Mouse (Mus musculus) liver, embryonic 11.5 days (tissue): Measurements from ENCODE around the gene Mterf2. TPM values are rescaled to one million over a fixed set of nuclear protein-coding genes. Genes with fewer than 3 reads are reported as not detected.
A peak's percentile ranks its signal among the peaks of the same experiment; 100 is the strongest.

Experiments
- ATAC-seq: fragments of 200-750 bp; cut with Nextera tagmentation; replicated peaks from 2 replicates; pipeline ENCODE4 v1.8.0; 2017; ENCODE audit warnings: moderate number of reproducible peaks, mild to moderate bottlenecking, moderate TSS enrichment, moderate library complexity; ENCODE audit not compliant: low FRiP score
- DNase-seq: peaks from one replicate; pipeline ENCODE4 v3.0.0-alpha.2; 2017; ENCODE audit warnings: low spot score
- H3K27ac ChIP-seq: fragments of 300-500 bp; sonication (generic); 2 replicates; pipeline ENCODE4 v1.5.1; 2014; ENCODE audit warnings: mild to moderate bottlenecking, low read depth, low read length, control low read depth
- H3K27me3 ChIP-seq: fragments of 300-500 bp; sonication (generic); replicated peaks from 2 replicates; pipeline ENCODE4 v1.6.1; 2014; ENCODE audit warnings: low read length, mixed read lengths; ENCODE audit not compliant: control insufficient read depth, insufficient read depth
- H3K36me3 ChIP-seq: fragments of 300-500 bp; sonication (generic); 2 replicates; pipeline ENCODE4 v1.6.1; 2014; ENCODE audit warnings: mild to moderate bottlenecking, low read length, moderate library complexity, mixed read lengths; ENCODE audit not compliant: control insufficient read depth, insufficient read depth
- H3K4me1 ChIP-seq: fragments of 300-500 bp; sonication (generic); replicated peaks from 2 replicates; pipeline ENCODE4 v1.6.1; 2014; ENCODE audit warnings: low read length, mixed read lengths; ENCODE audit not compliant: control insufficient read depth, insufficient read depth
- H3K4me2 ChIP-seq: fragments of 300-500 bp; sonication (generic); 2 replicates; pipeline ENCODE4 v1.6.1; 2014; ENCODE audit warnings: mild to moderate bottlenecking, control low read depth, moderate library complexity
- H3K4me3 ChIP-seq: fragments of 300-500 bp; sonication (generic); 2 replicates; pipeline ENCODE4 v1.5.1; 2014; ENCODE audit warnings: low read depth, low read length, control low read depth
- H3K9ac ChIP-seq: fragments of 300-500 bp; sonication (generic); 2 replicates; pipeline ENCODE4 v1.6.1; 2014; ENCODE audit warnings: low read depth, low read length, control low read depth
- H3K9me3 ChIP-seq: fragments of 300-500 bp; sonication (generic); 2 replicates; pipeline ENCODE4 v1.6.1; 2016; ENCODE audit warnings: low read length, inconsistent platforms, mixed read lengths; ENCODE audit not compliant: control insufficient read depth
- WGBS: fragments of 180-500 bp; shearing (Covaris S2); extraction: QIAGEN DNeasy Blood & Tissue Kit; methylation state at CpG from one replicate; pipeline ENCODE4 v1.1.7; 2014; 5-methylcytosine and 5-hydroxymethylcytosine counted together
- polyA plus RNA-seq: library from polyadenylated mRNA; unstranded; fragments of >200 nt; fragmentation: Nextera tagmentation; extraction: Ambion mirVana; gene quantifications from 2 replicates; pipeline ENCODE4 v1.2.1, GENCODE M21; 2014

The Mterf2 gene
- polyA plus RNA-seq, 1 experiment from 2014 or later = 14.9 TPM

DNA sequence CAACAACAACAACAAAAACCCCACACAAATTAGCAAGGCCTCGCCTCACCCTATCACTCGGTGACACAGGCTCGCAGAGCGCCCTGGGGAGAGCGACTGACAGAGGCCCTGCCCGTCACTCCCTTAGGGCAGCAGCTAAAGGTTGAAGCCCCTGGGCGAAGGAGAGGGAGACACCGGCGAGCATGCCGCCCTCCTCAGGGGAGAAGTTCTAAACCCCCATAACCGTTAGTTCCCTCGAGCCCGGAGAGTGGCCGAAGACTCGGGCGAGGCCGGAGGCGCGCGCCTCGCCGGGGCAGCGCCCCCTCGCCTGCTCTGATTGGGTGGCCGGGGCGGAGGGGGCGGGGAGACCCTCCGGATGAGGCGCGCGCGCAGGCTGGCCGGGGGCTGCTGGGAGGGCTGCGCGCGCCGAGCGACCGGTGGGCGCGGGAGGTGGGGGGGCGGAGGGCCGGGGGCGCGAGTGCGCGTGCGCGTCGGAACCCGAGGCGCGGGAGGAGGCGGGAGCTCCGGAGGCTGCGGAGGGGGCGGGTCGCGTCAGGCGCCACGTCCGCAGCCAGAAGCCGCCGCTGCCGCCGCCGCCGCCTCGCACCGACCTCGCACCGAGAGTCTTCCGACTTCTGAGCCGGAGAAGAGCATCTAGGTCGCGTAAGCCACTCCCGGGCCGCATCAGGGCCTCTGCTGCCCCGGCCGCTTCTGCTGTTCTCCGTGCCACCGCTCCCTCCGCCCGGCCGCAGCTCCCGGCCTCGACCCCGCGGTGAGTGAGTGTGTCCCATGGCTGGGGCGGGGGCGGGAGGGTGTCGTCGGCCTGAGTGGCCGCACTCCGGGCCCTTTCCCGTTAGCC, 25.4 kb downstream of the Mterf2 start, which contains the start of the genes Fhl4 and Tmem263:
Gene Fhl4 (minus strand): TSS at position 249 of the 838 bp plus-strand sequence.
Gene Tmem263 (plus strand): TSS at position 381 of the 838 bp plus-strand sequence.
- Histone ChIP-seq H3K27ac (peak within 1 kb of the TSS; percentile 94), H3K4me3 (peak within 1 kb of the TSS; percentile 88), H3K4me1 (peaks cover 10% of the 10 kb centered on the region), H3K27me3 (no peaks in the 10 kb centered on the region), H3K9me3 (no peaks in the 10 kb centered on the region), H3K9ac (peak within 1 kb of the TSS; percentile 94), H3K36me3 (no peaks in the 10 kb centered on the region), H3K4me2 (peak within 1 kb of the TSS; percentile 90)
- WGBS = under 1% methylated on average over 72 of the region's 96 CpGs
- ATAC-seq = peak; percentile 93
- DNase-seq = peak; percentile 92

- Histone ChIP-seq H3K9me3 (no peaks in the 10 kb centered on the region), H3K4me3 (peak overlapping the region; percentile 88), H3K4me2 (peak overlapping the region; percentile 90), H3K9ac (peak overlapping the region; percentile 94), H3K27me3 (no peaks in the 10 kb centered on the region), H3K4me1 (peaks cover 10% of the 10 kb centered on the region), H3K36me3 (no peaks in the 10 kb centered on the region), H3K27ac (peak overlapping the region; percentile 94)
- ATAC-seq (peak; percentile 44), DNase-seq (no peak)
- 0% methylated on average over 10 of the region's 10 CpGs for WGBS
These were observed 26.0 kb downstream of the Mterf2 start for GRCm38 (mm10) chr10:85101841-85102240.

DNA sequence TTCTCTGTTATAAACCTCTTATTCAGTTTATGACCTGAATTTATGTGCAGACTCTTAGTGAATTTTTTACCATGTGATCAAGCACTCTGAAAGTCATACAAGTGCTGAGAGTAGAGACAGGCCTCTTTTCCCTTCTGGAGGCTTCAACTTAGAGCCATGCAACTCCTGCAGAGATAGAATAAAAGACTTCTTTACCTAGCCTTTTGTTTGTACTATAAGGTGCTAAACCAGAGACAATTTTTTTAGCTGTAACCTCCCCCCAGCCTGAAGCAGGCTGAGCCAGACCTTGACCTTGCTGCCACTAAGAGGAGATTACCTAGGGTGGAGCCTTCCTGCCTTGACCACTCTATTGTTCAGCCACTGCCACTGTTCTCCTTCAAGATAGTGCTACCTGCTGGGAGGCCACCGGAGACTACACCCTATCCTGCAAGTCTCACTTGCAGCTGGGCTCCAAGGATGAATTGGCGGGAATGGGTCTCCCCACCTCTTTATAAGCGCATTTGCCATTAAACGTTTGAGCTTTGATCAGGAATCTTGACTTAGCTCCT, 56.1 kb downstream of the Mterf2 start:
- Histone ChIP-seq H3K4me3 (no peak overlapping the region), H3K27ac (no peak overlapping the region), H3K36me3 (no peaks in the 10 kb centered on the region), H3K9me3 (no peaks in the 10 kb centered on the region), H3K9ac (no peak overlapping the region), H3K4me2 (no peak overlapping the region), H3K27me3 (no peaks in the 10 kb centered on the region), H3K4me1 (no peaks in the 10 kb centered on the region)
- ATAC-seq = no peak
- 61% methylated on average over 4 of the region's 4 CpGs for WGBS
- no peak for DNase-seq

Other genes starting within 250 kb of the Mterf2 start
- gene Ric8b, start 210.4 kb downstream of the Mterf2 start, polyA plus RNA-seq = 9.7 and 11.8 TPM in 2 replicates
- 0.44 and 1.3 TPM in 2 replicates for gene Fhl4, start 25.5 kb downstream of the Mterf2 start, polyA plus RNA-seq
- gene Tmem263, start 25.4 kb downstream of the Mterf2 start, polyA plus RNA-seq = 45.5 and 45.8 TPM in 2 replicates
- 20.4 and 22.1 TPM in 2 replicates for gene Cry1, start 57.0 kb upstream of the Mterf2 start, polyA plus RNA-seq